Mouse (Mus musculus) spleen, postnatal 36 days (tissue): ENCODE measurements around the gene Ttc16.
A peak's percentile ranks its signal among the peaks of the same experiment; 100 is the strongest.

Experiments
- DNase-seq, 2 experiments: peaks; one replicate each; pipeline ENCODE4 v3.0.0; 2022; ENCODE audit warnings: low spot score in 2 of 2, mixed read lengths in 1 of 2

Ttc16 gene

DNA sequence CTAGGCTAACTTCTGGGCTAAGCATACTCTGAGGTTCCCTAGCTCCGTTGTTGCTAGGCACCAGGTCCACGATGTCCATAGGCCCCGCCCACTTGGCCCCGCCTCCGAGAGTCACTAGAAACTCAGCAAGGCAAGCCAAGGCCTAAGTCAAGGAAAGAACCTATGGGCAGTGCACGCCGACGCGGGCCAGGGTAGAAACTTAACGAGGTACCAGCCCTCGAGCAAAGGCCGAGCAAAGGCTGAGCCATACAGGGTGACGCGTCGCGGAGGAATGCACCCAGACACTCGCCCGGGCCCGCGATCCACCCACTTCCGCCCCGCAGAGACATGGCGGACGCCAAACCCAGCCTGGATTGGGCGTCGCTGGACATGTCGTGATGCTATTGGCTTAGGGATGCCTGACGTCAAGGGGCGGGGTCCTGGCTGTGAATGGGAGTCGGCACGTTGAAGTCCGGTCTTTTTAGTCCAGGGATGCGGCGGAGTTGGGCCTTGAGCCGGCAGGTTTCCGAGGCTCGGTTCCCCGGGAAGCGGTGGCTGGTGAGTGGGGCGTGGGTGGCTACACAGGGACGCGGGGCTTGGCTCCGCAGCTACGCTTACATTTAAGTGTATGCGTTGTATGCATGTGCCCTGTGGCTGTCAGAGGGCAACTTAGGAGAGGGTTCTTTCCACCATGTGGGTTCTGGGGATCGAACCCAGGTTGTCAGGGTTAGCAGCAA lies at the start of gene Ttc16, which contains the start of gene Ptrh1:
Gene Ttc16, minus strand, starts transcription at position 275 of the 716 bp plus-strand sequence.
Gene Ptrh1, plus strand, starts transcription at position 428 of the 716 bp plus-strand sequence.
- peak; percentile 95 to 96 for DNase-seq

DNA sequence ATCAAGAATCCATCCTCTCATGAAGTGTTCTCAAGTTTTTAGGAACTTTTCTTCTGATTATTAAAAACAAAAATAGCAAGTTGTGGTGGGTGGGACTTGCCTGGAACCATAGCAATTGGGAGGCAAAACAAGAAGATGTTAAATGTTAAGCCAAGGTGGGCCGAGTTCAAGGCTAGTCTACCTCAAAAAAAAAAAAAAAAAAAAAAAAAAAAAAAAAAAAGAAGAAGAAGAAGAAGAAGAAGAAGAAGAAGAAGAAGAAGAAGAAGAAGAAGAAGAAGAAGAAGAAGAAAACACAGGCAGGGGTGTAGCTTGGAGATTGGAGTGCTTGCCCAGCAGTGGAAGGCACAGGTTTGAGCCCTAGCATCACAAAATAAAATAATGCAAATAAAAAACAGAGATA lies 49.3 kb upstream of the Ttc16 start:
- DNase-seq: no peak

DNA sequence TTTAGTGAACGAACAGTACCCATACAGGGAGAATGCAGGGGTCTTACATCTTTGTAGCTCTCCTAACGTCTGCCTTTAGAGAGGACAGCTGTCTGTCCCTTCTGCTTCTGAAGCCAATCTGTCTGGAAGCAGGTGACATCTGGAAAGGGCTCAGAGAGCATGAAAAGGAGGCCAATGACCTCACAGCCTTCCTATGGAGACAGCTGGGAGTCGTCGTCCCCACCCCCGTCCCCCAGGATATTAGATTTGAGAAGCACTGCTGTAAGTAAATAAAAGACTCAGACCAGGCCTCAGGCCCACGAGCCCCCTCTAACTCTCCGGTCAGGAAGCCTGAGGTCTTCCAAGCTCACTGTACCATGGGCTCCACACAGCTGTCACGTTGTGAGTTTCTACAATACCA lies 48.7 kb upstream of the Ttc16 start:
- DNase-seq: peak; percentile 4 to 11

GRCm38 (mm10) chr2:32823579-32824154 lies 48.2 kb upstream of the Ttc16 start:
- DNase-seq: peak; percentile 59 to 67

- DNase-seq: peak; percentile 10 to 14
These were observed 47.7 kb upstream of the Ttc16 start for GRCm38 (mm10) chr2:32823153-32823552.

DNA sequence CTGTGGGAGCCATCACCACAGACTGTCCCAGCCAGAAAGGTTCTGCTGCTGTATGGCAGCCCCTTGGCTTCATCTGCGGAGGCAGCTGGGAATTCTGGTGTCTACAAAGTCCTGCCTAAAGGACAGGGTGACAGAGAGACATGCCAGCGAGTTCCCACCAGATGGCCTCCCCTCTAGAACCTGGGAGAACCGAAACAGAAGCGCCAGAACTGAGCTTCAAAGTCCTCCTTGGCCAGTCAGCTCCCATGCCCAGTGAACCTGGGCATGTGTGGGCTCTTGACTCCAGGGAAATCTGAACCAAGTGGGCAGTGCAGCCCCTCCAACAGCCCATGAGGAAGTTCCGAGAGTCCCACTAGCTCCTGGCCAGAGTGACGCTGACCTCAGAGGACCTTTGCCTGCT lies 47.2 kb upstream of the Ttc16 start:
- no peak for DNase-seq

- DNase-seq: peak; percentile 38 to 48
These were observed 45.8 kb upstream of the Ttc16 start for GRCm38 (mm10) chr2:32821041-32821802.

DNA sequence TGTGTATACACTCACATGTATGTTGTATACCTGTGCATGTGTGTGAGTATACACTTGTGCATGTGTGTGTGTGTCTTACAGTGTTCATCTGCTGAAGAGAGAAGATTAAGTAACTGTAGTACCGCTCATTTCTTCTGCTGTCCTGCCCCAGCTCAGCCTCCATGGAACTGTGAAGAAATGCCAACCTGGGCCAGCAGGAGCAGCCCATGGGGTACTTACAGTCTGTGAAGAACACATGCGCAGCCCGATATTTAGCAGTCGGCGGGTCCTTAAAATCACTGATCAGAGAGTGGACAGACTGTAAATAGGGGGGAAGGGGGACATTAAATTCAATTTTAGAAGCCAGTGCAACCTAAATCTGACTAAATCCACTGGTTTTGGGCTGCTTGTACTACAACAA lies 42.8 kb upstream of the Ttc16 start:
- no peak for DNase-seq

GRCm38 (mm10) chr2:32817589-32817988 lies 42.2 kb upstream of the Ttc16 start:
- no peak for DNase-seq

DNA sequence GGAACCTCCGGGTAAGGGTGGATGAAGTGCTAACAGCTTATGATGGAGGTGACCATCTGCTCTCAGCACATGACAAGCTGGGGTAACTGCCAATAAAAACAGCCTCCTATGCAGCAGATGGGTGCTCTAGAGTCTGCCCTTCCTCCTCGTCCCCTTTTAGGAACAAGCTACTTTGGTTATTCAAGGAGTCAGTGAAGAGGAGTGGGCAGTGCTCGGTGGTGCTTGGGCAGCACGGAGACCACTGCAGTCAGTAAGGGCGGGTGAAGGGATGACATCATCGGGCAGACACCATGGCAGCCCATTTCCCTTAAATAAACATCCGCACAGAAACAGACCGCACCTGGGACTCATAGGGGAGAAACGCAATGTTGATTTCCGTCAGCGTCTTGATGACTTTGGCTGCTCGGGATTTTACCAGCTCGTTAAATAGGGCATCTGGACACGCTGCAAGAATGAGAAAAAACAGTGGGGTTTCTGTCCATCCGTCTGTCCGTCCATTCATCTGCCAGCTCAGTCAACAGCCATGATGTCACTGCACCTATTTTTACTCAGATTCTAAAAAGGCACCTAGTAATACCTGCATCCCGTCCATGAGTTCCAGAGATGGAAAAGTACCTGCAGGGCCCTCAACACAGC lies 41.6 kb upstream of the Ttc16 start:
- no peak for DNase-seq

- no peak for DNase-seq
These were observed 41.1 kb upstream of the Ttc16 start for GRCm38 (mm10) chr2:32816497-32816896.

DNA sequence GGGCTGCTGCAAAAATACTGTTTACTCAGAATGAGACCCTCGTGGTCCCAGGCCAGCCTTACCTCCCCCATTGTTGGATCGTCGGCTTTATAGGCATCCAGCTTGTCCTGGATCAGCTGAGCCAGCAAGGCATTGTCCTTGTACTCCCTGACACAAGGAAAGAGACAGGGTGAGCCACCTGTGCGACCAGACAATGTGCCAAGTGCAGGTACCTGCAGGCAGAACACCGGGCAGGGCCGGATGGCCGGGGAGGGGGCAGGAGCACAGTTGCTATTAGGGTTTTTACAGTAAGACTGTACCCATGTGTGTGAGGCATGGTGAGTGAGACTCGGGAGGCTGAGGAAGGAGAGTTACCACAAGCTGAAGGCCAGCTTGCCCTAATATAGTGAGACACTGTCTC lies 36.5 kb upstream of the Ttc16 start:
- DNase-seq: no peak

DNA sequence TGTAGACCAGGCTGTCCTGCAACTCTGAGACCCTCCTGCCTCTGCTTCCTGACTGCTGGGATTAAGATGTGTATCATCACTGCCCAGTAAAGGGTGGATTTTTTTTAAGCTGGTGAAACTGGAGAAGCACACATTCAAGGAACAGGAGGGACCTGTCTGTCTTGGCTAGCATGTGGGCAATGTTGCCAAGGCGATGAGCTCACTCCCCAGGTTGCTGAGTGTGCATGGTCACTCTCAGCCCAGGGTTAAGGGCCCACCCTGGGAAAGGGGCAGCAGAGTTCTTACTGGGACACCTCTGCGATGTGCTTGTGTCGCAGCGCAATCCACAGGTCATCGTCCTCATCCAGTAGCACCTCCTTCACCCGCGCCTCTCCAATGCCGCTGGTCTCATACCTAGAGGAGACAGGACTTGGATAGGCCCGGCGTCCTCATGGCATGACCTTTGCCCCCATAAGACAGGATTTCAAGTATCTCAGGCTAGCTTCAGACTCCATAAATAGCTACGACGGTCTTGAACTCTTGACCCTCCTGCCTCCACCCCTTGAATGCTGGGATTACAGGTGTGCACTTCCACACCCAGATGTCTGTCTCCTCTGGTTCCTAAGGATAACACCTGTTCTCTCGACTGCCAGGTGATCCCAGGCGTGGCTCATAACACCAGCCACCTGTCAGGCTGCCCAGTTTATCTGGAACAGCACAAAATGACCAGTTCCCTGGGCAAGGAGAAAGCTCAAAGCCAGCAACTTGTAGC lies 33.6 kb upstream of the Ttc16 start:
- no peak for DNase-seq

DNA sequence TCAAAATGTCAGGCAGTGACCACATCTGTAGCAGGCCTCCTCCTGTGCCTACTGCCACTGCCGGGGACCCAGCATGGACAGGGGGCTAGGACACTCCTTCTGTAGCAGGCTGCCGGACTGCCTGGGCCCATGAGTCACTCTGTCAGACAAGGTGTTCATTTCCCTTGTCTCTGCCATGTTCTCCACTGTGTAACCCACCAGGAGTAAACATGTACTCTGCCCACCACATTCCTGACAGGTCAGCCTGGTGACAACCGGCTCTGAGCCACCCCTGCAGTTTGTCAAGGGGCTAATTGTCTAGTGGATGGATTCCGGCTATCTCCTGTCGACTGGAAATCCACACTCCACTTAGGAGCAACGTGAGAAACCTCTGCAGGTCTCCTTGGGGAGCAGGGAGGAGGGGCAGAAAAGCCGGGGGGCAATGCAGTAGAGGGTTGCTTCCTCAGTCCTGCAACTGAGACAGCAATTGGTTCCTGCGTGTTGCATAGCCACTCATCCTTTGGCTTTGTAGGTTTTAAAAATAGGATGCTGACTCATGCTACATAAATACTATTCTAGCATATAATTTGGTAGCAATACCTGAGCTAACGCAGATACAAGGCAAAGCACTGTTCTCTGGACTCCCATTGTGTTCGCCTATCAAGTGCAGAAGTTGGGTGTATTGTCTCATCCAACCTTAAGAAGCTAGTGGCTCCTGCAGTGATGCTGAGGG lies 23.0 kb upstream of the Ttc16 start:
- DNase-seq: no peak

GRCm38 (mm10) chr2:32795748-32796418 lies 20.4 kb upstream of the Ttc16 start:
- no peak for DNase-seq

DNA sequence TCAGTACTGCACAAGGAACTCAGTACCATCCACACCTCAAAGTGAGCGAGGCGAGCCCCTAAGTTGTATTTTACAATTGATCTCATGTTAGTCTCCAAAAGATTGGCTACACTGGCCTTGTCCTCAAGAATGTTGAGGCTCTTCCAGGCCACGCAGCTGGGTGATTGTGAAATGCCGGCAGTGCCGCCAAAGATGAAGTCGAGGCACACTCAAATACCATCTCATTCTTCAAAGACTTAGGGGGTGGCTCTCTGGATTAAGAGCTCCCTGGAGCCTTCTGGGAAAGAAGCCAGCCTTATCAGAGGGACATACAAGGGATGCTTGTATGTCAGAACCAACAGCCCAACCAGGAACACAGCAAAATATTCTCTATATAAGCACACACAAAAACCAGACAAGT lies 15.9 kb upstream of the Ttc16 start:
- DNase-seq: no peak

GRCm38 (mm10) chr2:32788581-32788980 lies 13.1 kb upstream of the Ttc16 start:
- DNase-seq: no peak

DNA sequence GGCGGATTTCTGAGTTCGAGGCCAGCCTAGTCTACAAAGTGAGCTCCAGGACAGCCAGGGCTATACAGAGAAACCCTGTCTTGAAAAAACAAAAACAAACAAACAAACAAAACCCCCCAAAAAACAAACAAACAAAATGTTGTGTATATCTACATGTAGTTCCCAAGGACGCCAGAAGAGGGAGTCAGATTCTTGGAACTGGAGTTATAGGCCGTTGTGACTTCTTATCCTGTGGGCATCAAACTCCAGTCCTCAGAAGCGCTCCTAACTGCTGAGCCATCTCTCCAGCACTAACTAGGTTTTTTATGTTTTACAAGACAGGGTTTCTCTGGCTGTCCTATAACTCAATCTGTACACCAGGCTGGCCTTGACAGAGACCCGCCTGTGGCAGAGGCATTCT lies 11.7 kb upstream of the Ttc16 start:
- DNase-seq: no peak

- DNase-seq: no peak
These were observed 8.7 kb upstream of the Ttc16 start, which contains the start of gene Cfap157 for GRCm38 (mm10) chr2:32784048-32784681. Gene Cfap157 (minus strand): TSS chr2:32784428.

GRCm38 (mm10) chr2:32781710-32782109 lies 6.3 kb upstream of the Ttc16 start:
- DNase-seq: no peak
